Mouse (Mus musculus) left cerebral cortex, postnatal 4 days (tissue): ENCODE data around the gene Olfr283. TPM values are rescaled to one million over a fixed set of nuclear protein-coding genes. Genes with fewer than 3 reads are reported as not detected.
"Not testable (repeated sequence)": the region's sequence is repeated elsewhere in the genome, so short reads cannot be mapped to it uniquely, and the experiment has no call there.

Experiments used
- DNase-seq: peaks from one replicate; pipeline ENCODE4 v3.0.0-alpha.2; 2022
- intact Hi-C: fragments of 180-260 bp; cut with DNase I; formaldehyde crosslinking; loops from one replicate; pipeline ENCODE4 v1.15.1; 2025
- total RNA-seq, 2 experiments: library from RNA; stranded (reverse); gene quantifications; 2 replicates each; pipeline ENCODE4 v1.2.3; 2021

Gene Olfr283
- total RNA-seq, result not detected

DNA sequence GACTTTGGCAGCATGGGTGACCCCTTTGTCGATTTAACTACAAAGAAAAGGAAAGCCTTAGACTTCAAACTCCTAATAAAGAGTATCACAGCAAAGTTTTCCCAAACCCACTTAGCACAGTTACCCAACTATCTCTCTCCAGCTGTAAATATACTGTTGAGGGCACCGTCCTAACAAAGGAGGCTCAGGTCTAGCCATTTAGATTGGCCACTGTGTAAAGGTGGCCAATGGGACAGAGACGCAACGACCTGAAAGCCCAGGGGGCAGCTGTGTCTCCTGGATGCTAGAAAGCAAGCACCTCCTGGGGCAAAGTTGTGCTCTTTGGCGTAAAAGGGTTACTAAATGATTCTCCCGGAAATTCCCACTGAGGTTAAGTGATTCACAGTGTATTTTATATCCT, at the start of gene Olfr283:
Olfr283 (minus strand) TSS at position 101 of the 400 bp plus-strand sequence.
- intact Hi-C loops, result no loop called here
- no peak for DNase-seq

DNA sequence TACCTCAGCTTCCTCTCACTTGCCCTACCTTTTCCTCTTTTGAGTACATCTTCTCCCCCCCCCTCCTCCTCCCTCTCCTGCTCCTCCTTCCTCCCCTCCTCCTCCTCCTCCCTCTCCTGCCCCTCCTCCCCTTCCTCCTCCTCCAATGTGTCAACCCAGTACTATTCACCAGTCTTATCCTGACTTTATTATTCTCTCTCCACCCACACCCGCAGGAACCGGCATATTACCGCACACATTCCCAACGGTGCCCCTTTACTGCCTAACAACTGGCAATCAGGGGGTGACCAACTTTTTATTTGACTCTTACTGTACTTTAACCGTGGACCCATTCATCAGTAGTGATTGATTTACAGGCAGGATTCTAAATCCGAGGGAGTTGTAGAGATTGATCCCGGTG, 44.4 kb upstream of the Olfr283 start:
- intact Hi-C loops, result no loop called here
- no peak for DNase-seq

DNA sequence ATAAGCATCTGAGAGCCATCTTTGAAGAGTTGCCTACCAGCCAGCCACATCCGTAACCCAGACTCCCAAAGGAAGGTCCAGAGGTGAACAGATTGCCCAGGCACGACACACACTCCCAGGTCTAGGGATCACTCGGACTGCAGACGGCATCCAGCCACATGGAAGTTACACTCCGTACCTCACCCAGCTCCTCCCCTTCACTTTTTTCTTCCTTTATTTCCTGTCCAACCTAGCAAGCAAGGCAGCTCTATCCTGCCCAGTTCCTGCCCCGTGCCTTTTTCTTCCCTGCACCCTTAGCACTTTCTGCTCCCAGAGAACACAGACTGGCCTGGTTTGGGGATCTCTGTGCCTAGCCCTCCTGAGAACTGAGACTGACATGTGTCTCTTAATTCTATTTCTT, 44.0 kb upstream of the Olfr283 start:
- no peak for DNase-seq
- intact Hi-C loops, result no loop called here

DNA sequence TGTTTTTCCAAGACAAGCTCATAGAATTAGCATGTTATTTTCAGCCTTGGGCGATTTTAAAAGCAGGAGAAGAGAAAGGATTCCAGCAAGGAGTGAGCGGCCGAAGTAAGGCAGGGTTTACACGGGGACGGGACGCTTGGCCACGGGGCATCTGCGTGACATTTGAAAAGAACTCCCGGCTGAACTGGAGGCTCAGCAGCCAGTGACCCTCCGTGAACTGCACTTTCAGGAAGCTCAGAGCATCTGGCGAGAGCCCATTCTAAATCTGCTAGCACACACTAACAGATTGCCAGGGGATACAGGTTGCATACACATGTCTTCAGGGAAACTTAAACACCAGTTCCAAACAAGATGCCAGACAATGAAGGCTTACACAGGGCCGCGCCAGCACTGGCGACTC, 43.6 kb upstream of the Olfr283 start:
- DNase-seq, result no peak
- intact Hi-C loops, result no loop called here

DNA sequence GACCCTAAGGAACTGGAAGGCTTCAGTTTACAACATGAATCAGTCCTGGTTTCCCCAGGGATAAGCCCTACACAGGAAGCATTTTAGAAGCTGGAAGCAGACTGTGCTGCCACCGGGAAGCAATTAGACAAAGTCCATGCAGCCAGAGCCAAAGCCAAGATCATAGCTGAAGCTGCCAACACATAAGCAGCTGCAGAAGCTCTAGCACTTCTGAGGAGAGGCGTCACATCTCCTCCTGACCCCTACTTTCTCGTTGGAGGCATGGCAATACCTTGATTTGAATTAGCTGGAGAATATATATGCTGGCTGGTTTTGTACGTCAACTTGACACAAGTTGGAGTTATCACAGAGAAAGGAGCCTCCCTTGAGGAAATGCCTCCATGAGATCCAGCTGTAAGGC, 40.2 kb upstream of the Olfr283 start:
- intact Hi-C loops, result no loop called here
- no peak for DNase-seq

DNA sequence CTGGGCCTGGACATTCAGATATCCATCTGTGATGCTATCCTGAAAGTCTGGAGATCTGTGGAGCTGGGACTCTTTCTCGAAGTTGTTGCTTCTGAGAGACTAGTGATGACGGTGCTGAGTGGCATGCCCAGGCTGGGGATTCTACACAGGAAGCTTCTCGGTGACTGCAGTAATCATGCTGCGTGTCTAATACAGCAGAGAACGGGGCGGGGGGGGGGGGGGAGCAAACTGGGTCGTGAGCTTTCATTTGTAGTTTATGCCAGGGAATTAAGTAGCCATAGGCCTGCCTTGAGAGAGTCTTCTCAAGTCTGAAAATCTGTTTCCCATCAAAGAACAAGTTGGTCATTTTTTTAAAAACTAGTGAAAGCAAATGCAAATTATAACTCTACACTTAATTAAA, 37.4 kb upstream of the Olfr283 start:
- no peak for DNase-seq
- intact Hi-C loops, result no loop called here

DNA sequence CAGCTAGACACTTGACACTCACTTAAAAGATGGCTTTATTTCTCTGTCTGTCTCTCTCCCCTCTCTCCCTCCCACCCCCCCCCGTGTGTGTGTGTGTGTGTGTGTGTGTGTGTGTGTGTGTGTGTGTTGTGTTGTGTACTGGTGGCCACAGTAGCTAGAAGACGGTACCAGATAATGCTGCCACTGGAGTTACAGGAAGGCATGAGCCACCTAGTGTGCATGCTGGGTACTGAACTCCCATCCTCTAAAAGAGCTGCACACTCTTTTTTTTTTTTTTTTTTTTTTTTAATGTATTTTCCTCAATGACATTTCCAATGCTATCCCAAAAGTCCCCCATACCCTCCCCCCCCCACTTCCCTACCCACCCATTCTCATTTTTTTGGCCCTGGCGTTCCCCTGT, 36.5 kb upstream of the Olfr283 start:
- intact Hi-C loops, result not testable (repeated sequence)

DNA sequence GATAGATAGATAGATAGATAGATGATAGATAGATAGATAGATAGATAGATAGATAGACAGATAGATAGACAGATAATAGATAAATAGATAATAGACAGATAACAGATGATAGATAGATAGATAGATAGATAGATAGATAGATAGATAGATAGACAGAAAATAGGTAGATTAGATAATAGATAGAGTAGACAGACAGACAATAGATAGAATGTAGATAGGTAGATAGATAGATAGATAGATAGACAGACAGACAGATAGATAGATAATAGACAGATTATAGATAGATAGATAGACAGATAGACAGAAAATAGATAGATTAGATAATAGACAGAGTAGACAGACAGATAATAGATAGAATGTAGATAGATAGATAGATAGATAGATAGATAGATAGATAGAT, 36.1 kb upstream of the Olfr283 start:
- DNase-seq, intact Hi-C loops: not testable (repeated sequence)

More for the DNA sequence above, 36.5 kb upstream of the Olfr283 start:
- DNase-seq, result not testable (repeated sequence)

DNA sequence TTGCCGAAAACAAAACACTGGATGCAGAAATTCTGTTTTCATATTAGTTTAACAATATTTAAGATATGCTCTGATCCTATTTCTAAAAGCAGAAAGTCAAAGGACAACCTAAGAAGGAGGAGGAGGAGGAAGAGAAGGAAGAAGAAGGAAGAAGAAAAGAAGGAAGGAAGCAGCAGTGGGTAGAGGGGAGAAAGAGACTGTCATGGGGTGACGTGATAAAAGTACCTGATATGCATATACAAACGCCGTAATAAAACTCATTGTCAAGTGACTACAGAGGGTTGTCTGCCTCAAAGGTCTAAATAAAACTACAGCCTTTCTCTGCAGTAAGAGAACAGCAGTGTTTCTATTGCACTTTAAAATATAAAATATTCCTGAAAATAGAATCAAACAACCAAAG, 35.2 kb upstream of the Olfr283 start:
- DNase-seq, result no peak
- intact Hi-C loops, result no loop called here

DNA sequence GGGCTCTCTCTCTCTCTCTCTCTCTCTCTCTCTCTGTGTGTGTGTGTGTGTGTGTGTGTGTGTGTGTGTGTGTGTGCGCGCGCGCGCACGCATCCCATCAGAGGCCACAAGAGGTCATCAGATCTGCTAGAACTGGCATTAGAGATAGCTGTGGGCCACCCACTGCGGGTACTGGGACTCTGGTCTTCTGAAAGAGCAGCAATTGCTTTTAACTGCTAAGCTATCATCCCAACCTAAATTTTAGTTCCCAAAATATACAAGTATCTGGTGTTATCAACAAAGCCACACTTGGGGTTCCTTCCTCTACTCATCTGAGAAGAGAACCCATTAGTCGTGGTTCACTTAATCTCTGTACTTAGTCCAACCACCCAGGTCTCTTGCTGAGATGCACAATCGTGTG, 29.5 kb upstream of the Olfr283 start:
- intact Hi-C loops, result no loop called here
- DNase-seq, result no peak

DNA sequence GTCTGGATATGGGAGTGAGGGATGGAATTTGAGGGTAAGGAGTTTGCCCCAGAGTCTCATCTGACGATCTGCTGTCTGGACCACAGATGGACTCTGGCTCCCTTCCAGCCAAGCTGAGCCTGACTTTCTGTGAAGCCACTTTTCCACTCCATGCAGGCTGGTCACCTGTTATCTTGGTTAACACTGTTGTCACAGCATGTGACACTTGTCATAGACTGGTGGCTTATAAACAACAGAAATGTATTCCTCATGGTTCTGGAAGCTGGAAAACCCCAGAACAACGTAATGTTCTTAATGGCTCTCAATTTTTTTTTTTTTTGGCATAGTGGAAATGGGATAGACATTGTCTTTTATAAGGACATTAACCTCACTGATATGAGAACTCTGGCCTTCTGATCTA, 28.9 kb upstream of the Olfr283 start:
- DNase-seq, result no peak
- intact Hi-C loops, result no loop called here

DNA sequence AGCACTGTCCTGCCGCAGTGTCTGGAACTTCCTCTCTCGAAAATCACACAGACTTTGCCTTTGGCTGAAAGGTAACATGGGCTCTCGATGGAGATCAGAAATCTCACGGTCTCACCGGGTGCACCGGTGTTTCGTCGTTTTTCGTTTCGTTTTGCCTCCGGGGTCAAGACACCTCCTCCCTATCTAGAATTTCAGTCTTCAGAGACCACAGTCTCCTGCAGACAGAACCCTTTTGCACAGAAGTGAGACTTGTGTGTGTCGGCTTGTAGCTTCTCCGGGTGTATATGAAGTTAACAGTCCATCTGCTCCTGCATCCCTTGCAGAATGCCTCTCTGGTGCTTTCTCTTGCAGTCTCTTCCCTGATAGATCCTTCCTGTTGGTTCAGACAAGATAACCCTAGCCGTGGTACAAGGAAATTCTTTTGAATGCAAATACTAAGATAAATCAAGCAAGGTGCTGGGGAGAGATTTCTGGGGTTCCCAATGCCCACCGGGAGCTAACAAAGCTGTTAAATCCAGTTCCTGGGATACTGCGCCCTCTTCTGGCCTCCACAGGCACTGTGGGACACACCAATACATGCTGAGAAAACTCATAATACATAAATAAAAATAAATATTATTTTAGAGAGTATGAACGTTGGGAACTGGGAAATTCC, 27.8 kb upstream of the Olfr283 start:
- intact Hi-C loops, result no loop called here
- peak; percentile 33 for DNase-seq

DNA sequence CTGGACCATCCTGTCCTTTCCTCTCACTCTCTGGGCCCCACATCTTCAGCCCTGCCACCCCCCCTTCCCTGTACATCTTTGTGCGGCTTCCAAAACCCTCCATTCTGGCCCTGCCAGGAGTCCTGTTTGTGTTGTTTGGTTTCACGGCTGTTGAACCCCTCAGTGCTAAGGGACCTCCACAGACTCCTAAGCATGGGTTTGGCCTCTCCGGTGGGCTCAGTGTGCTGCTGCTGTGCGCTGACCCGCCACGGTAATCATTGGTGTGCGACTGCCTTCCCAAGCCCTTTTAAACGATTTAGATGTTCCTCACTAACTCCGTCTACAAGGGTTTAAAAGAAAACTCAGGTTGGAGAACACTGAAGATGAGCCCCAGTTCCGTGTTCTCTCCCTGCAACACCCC, 21.6 kb upstream of the Olfr283 start:
- intact Hi-C loops, result no loop called here
- DNase-seq, result no peak

DNA sequence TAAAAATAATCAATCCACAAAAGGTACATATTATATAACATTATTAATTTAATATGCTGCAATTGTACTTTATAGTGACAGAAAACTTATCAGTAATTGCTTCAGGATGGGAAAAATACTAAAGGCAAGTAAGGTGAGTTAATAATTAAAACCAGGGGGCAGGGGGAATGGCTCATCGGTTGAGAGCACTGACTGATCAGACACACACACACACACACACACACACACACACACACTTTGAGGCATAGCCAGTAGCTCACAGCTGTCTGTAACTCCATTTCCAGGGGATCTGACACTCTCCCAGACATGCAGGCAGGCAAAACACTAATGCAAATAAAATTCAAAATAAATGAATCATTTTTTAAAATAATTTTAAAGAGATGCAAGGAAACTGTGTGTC, 16.4 kb upstream of the Olfr283 start:
- intact Hi-C loops, result loop anchor here (10.0 kb wide), 1 partner anchor 212 kb away; no protein-coding TSS in a partner anchor
- DNase-seq, result no peak

DNA sequence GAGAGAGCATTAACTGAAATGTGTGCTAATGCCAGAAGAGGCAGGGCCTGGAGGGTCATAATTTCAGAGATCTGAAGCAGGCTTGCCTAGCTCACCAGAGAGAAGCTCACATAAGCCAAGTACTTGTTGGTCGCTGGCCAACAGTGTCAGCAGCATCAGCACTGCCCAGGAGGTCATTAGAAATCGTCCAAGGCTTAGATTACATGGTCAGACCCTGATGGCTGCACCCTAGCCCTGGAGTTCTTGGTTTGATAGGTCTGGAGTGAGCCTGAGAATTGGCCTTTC, 11.1 kb upstream of the Olfr283 start:
- DNase-seq, result peak; percentile 24
- intact Hi-C loops, result loop anchor here (10.0 kb wide), 1 partner anchor 207 kb away; no protein-coding TSS in a partner anchor

DNA sequence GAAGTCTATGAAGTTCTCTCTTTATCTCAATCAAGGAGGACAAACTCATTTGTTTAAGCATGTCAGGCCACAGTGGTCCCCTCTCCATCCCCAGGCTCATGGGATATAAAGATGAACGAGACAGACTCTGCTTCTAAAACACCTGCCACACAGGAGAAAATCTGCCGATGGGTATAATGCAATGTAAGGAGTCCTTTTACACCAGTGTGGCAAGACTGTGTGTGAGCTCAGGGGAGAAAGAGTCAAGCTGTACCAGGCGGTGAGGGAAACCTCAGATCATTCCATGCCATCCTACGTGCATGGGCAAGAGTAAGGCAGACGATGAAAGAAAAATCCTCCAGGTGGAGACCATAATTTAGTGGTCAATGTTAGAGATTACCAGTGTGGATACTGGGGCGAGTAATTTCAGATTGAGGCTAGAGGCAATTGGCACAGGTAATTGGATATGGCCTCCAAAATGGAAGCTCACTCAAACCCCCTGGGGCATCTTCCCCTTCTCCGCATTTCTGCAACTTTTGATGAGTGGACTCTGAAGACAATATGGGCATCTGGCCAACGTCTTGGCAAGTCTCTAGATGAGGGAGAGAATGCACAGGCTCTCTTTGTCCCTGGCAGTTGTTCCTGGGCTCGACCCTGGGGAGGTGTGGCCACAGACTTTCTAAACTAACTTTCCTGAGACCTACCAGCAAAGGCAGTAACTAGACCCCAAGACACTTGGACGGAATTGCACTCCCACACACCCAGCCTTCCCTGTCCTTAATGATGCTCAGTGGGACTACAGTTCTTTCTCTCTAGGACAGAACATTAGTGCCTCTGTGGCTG, 10.5 kb upstream of the Olfr283 start:
- peak; percentile 21 for DNase-seq
- intact Hi-C loops, result loop anchor here (10.0 kb wide), 1 partner anchor 206 kb away; no protein-coding TSS in a partner anchor

DNA sequence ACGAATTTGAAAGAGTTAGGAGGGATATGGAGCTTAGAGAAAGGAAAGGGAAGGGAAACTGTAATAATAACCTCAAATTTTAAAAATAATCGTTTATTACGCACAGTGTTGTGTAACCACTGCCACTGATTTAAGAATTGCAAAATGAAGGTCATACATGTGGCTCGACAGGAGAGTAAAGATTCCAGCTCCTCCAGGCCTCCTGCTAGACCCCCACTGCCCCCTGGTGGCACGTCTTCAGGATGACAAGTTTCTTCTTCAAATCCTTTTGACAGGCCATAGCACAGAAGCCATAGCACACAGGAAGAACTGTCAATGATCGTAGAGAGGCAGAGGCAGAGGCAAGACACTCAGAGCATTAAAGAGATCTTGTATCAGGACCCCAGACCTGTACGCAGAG, 9.1 kb upstream of the Olfr283 start:
- peak; percentile 80 for DNase-seq
- intact Hi-C loops, result loop anchor here (10.0 kb wide), 1 partner anchor 205 kb away; no protein-coding TSS in a partner anchor

DNA sequence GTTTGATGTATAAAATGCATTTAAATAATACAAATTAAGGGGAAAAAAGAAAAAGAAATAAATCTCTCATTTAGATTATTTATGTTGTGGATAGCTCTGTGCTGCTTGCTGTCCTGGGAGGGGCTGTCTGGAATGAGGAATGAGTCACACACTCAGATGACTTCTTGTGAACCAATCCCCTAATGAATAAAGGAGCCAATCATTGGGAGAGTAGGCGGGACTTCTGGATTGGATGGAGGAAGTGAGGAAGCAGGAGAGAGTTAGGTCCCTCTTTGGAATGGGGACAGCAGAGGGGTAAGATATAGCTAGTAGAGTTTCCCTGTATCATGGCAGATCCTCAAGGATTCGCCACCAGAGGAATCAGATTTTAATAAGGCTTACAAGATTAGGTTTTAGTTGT, 6.9 kb upstream of the Olfr283 start:
- DNase-seq, result no peak
- intact Hi-C loops, result no loop called here

DNA sequence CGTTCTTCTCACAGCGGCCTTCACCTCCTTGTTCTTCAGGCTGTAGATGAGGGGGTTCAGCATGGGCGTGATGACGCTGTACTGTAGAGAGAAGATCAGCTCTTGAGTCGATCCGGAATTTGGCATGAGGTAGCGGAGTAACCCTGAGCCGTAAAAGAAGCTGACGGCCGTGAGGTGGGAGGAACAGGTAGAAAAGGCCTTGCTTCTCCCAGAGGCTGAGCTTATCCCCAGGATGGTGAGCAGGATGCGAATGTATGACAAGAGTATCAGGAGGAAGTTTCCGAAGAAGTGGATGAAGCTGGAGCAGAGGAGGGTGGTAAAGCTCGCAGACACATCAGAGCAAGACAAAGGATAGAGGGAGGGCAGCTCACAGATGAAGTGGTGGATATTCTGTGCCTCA, 2.5 kb downstream of the Olfr283 start:
- intact Hi-C loops, result no loop called here
- DNase-seq, result no peak

DNA sequence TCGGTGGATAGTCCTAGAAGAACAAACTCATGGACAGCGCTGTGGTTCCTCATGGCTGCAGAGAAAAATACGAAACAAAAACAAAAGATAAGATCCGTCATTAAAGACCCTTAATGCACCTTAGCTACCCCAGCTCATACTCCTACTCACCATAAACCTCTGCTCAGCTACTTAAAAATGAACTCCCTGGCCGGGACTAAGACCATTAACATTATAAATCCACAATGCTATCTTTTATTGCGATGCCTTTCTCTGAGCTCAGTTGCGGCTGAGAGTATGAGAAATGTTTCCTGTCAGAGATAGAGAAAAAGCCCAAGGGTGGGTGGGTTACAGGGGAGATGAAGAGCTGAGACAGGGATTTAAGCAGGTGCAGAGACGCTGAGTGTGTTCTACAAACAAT, 39.9 kb downstream of the Olfr283 start, which contains the start of gene Olfr284:
Olfr284 (minus strand) TSS at position 101 of the 400 bp plus-strand sequence.
- DNase-seq, result no peak
- intact Hi-C loops, result no loop called here
